24 mouse cellular contexts compared by ENCODE assay signal in genomic region chr9:98791709-98792108, GRCm38 (mm10). TPM values are rescaled to one million over a fixed set of nuclear protein-coding genes. Genes with fewer than 3 reads are reported as not detected.
"Had no signal": no experiment of that assay in that cellular context is flagged by ENCODE, and none has a peak within 500 bp of the region (broad histone marks: within the 10 kb centered on the region; RNA-seq: fewer than 3 reads in every experiment).

No protein-coding gene starts in this region.

- DNase-seq: liver, embryonic 13.5 days; liver, postnatal 0 days; lung, adult 2 months; lung, postnatal 14 days; lung, postnatal 36 days; right cerebral cortex, postnatal 14 days; thymus, adult 2 months; thymus, postnatal 25 days; thymus, postnatal 4 days had no signal

- H3K9me3 ChIP-seq: liver, embryonic 13.5 days; liver, embryonic 15.5 days; lung, embryonic 15.5 days; megakaryocyte, embryonic 14.5 days; neural tube, embryonic 12.5 days; stomach, embryonic 15.5 days had no signal

- H3K9ac ChIP-seq: liver, embryonic 13.5 days; liver, embryonic 15.5 days; liver, postnatal 0 days; lung, embryonic 15.5 days; neural tube, embryonic 12.5 days; stomach, embryonic 15.5 days had no signal

- ATAC-seq: liver, postnatal 0 days; lung, postnatal 0 days had no signal

- H3K36me3 ChIP-seq: liver, embryonic 13.5 days; liver, embryonic 15.5 days; lung, embryonic 15.5 days; neural tube, embryonic 12.5 days; stomach, embryonic 15.5 days had no signal

- H3K4me1 ChIP-seq: liver, embryonic 13.5 days; liver, embryonic 15.5 days; lung, embryonic 15.5 days; megakaryocyte, embryonic 14.5 days; neural tube, embryonic 12.5 days; stomach, embryonic 15.5 days had no signal

- H3K4me3 ChIP-seq: liver, embryonic 13.5 days; liver, embryonic 15.5 days; lung, embryonic 15.5 days; megakaryocyte, embryonic 14.5 days; neural tube, embryonic 12.5 days; stomach, embryonic 15.5 days had no signal

- H3K27me3 ChIP-seq: liver, embryonic 13.5 days; liver, embryonic 15.5 days; lung, embryonic 15.5 days; neural tube, embryonic 12.5 days; stomach, embryonic 15.5 days had no signal

- H3K4me2 ChIP-seq: liver, embryonic 11.5 days; liver, embryonic 13.5 days; liver, embryonic 15.5 days; lung, embryonic 15.5 days; neural tube, embryonic 12.5 days; stomach, embryonic 15.5 days had no signal

- H3K27ac ChIP-seq: liver, embryonic 13.5 days; liver, embryonic 15.5 days; lung, embryonic 15.5 days; macrophage; neural tube, embryonic 12.5 days; stomach, embryonic 15.5 days; stomach, postnatal 0 days had no signal

RNA-seq across cellular contexts. Expression of gene Prr23a1, which starts 50.6 kb away (rescaled TPM):
- total RNA-seq: megakaryocyte progenitor cell, adult 5-6 weeks; monocyte, adult 5-6 weeks; neutrophil, adult 5-6 weeks had no signal
- polyA plus RNA-seq: liver, embryonic 11.5 days; liver, embryonic 13.5 days; liver, embryonic 15.5 days; liver, postnatal 0 days; lung, adult 2 months; lung, embryonic 15.5 days; lung, postnatal 0 days; macrophage; neural tube, embryonic 12.5 days; neural tube, embryonic 14.5 days; spleen, adult 2 months; stomach, embryonic 15.5 days; stomach, postnatal 0 days; thymus, adult 2 months; urinary bladder, adult 2 months had no signal
